In genomic region chr14:27948391-27948790, GRCm38 (mm10) we compare ENCODE assay signal across 11 mouse cellular contexts.
A peak's percentile ranks its signal among the peaks of the same experiment; 100 is the strongest.
DNase-seq lines count a peak whose midpoint lies in the region; ATAC-seq lines count a peak whose summit lies in the region.
"Had no signal": no experiment of that assay in that cellular context is flagged by ENCODE, and none has a peak within 500 bp of the region (broad histone marks: within the 10 kb centered on the region; RNA-seq: fewer than 3 reads in every experiment).

No protein-coding gene starts in this region.

- H3K27ac ChIP-seq in hindbrain, embryonic 10.5 days = no peak overlapping the region
- H3K27ac ChIP-seq in hindbrain, embryonic 12.5 days = no peak overlapping the region
- H3K27ac ChIP-seq in limb, embryonic 10.5 days = no peak overlapping the region
- H3K27ac ChIP-seq: heart, embryonic 15.5 days; limb, embryonic 15.5 days; neural tube, embryonic 13.5 days had no signal

- DNase-seq in hindbrain, embryonic 10.5 days (ENCODE audit: low spot score) = peak; percentile 27
- peak; percentile 35 for DNase-seq in 416B (ENCODE audit: low read depth)
- DNase-seq in NIH3T3 (ENCODE audit: low read depth) = peak; percentile 44
- peak; percentile 43 for DNase-seq in limb, embryonic 10.5 days (ENCODE audit: low spot score)
- no peak for DNase-seq in right cerebral cortex, adult 18-20 months
- no peak for DNase-seq in spleen, postnatal 14 days (ENCODE audit: low spot score in 2 of 2)
- no peak for DNase-seq in urinary bladder, postnatal 4 days (ENCODE audit: low spot score in 2 of 2)

- H3K9me3 ChIP-seq in hindbrain, embryonic 10.5 days = no peaks in the 10 kb centered on the region
- H3K9me3 ChIP-seq in hindbrain, embryonic 12.5 days (replicated peaks) = no peaks in the 10 kb centered on the region
- H3K9me3 ChIP-seq in limb, embryonic 10.5 days (replicated peaks) = no peaks in the 10 kb centered on the region
- H3K9me3 ChIP-seq: heart, embryonic 15.5 days; limb, embryonic 15.5 days; neural tube, embryonic 13.5 days had no signal

- no peak overlapping the region for H3K4me2 ChIP-seq in hindbrain, embryonic 12.5 days (replicated peaks)
- H3K4me2 ChIP-seq: heart, embryonic 15.5 days; limb, embryonic 15.5 days; neural tube, embryonic 13.5 days had no signal

- 71% methylated on average over 8 of the region's 8 CpGs for WGBS in hindbrain, embryonic 10.5 days
- 73% methylated on average over 8 of the region's 8 CpGs for WGBS in hindbrain, embryonic 12.5 days
- 68% methylated on average over 8 of the region's 8 CpGs for WGBS in limb, embryonic 10.5 days

- no peaks in the 10 kb centered on the region for H3K27me3 ChIP-seq in hindbrain, embryonic 10.5 days (ENCODE audit: insufficient read depth, poor library complexity, severe bottlenecking)
- H3K27me3 ChIP-seq in hindbrain, embryonic 12.5 days = no peaks in the 10 kb centered on the region
- no peaks in the 10 kb centered on the region for H3K27me3 ChIP-seq in limb, embryonic 10.5 days (ENCODE audit: low read depth, poor library complexity, severe bottlenecking)
- H3K27me3 ChIP-seq: heart, embryonic 15.5 days; limb, embryonic 15.5 days; neural tube, embryonic 13.5 days had no signal

- no peaks in the 10 kb centered on the region for H3K36me3 ChIP-seq in hindbrain, embryonic 10.5 days
- H3K36me3 ChIP-seq in hindbrain, embryonic 12.5 days = no peaks in the 10 kb centered on the region
- no peaks in the 10 kb centered on the region for H3K36me3 ChIP-seq in limb, embryonic 10.5 days
- H3K36me3 ChIP-seq: heart, embryonic 15.5 days; limb, embryonic 15.5 days; neural tube, embryonic 13.5 days had no signal

- H3K4me1 ChIP-seq in hindbrain, embryonic 10.5 days (replicated peaks) = peaks cover 11% of the 10 kb centered on the region; the same call in 1 of the 2 replicates
- no peaks in the 10 kb centered on the region for H3K4me1 ChIP-seq in hindbrain, embryonic 12.5 days
- H3K4me1 ChIP-seq in limb, embryonic 10.5 days = peaks cover 16% of the 10 kb centered on the region
- H3K4me1 ChIP-seq: limb, embryonic 15.5 days had no signal

- no peak overlapping the region for H3K9ac ChIP-seq in hindbrain, embryonic 12.5 days
- H3K9ac ChIP-seq: heart, embryonic 15.5 days; limb, embryonic 15.5 days; neural tube, embryonic 13.5 days had no signal

- no peak overlapping the region for H3K4me3 ChIP-seq in hindbrain, embryonic 10.5 days
- H3K4me3 ChIP-seq in hindbrain, embryonic 12.5 days = no peak overlapping the region
- no peak overlapping the region for H3K4me3 ChIP-seq in limb, embryonic 10.5 days
- H3K4me3 ChIP-seq: heart, embryonic 15.5 days; limb, embryonic 15.5 days; neural tube, embryonic 13.5 days had no signal

- ATAC-seq in hindbrain, embryonic 12.5 days (ENCODE audit: low FRiP score) = no peak

Comparison
In these comparisons a context has a peak if more than half of its experiments do, and no peak if none do; other contexts are left out.
1. DNase-seq: peak in hindbrain, embryonic 10.5 days (single experiment), 416B (single experiment), NIH3T3 (single experiment) and limb, embryonic 10.5 days (single experiment); none in right cerebral cortex, adult 18-20 months (single experiment), spleen, postnatal 14 days (0 of 2) and urinary bladder, postnatal 4 days (0 of 2).